Mouse (Mus musculus) cerebral cortex, adult 2 months (tissue): ENCODE measurements around the gene Fbxo24.

Experiments
- WGBS: fragments of 180-500 bp; shearing (Covaris S2); methylation state at CpG from one replicate; pipeline ENCODE4 v1.1.7; 2018; 5-methylcytosine and 5-hydroxymethylcytosine counted together

Fbxo24 gene

GRCm38 (mm10) chr5:137628498-137629305, at the start of gene Fbxo24, which contains the start of the genes Lrch4 and Gm20605:
Gene Fbxo24 (minus strand): TSS chr5:137629002.
Gene Lrch4 (plus strand): TSS chr5:137629121.
Gene Gm20605 (plus strand): TSS chr5:137629175.
- under 1% methylated on average over 46 of the region's 46 CpGs for WGBS

GRCm38 (mm10) chr5:137677859-137678258, 49.1 kb upstream of the Fbxo24 start:
- 60% methylated on average over 8 of the region's 8 CpGs for WGBS

DNA sequence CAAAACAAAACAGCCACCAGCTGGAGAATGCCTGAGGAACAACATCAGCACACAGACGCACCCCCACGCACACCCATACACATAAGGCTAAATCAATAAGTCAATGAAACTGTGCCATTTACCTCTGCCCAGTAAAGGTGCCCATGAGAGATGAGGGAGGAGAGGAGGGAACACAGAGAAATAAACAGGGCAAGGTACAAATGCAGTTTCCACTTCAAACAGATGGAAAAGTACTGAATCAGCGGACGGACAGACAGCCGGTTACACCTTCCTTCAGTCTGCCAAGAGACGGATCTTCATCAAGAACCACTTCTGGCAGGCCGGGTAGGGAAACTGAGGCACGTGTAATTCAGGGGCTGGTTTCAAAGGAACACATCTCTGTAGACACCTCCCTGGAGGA, 46.0 kb upstream of the Fbxo24 start:
- WGBS = 93% methylated on average over 8 of the region's 8 CpGs

- 81% methylated on average over 6 of the region's 6 CpGs for whole genome bisulfite sequencing
Observed at GRCm38 (mm10) chr5:137673015-137673414, 44.2 kb upstream of the Fbxo24 start.

GRCm38 (mm10) chr5:137672361-137672760, 43.6 kb upstream of the Fbxo24 start:
- WGBS = 81% methylated on average over 5 of the region's 5 CpGs

DNA sequence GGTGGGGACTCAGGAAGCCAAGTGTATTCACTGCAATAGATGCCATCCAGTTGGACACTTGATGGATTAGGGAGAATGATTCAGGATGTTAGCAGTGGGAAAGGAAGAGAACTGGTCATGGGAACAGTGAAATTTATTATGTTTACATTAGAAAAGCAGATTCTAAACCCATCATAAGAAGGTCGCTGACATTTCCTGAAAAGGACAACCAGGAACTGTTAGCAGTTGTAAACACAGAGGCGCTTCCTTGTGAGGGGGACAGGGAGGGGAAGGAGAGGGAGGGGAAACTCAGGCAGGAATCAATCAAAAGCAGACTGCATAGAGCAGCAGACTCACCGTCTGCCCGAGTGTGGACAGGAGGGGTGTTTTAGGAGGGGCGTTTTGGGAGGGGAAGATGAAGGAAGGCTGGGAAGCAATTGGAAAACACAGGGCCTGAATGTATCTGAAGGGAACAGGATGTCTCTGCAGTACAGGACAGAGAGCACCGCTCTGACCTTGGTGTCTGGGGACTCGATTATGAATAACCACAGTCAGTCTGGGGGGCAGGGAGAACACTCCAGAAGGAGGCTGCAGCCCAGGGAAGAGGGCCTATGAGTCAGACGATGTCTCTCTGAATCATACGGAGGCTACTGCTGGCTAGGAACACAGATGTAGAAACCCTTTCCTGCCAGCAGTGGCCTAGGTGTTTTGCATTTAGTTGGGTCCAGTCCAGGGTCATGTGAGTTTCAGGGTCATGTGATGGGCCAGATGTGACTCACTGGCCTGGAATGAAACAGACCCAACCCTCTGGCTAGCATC, 42.8 kb upstream of the Fbxo24 start:
- WGBS = 18% methylated on average over 9 of the region's 9 CpGs

DNA sequence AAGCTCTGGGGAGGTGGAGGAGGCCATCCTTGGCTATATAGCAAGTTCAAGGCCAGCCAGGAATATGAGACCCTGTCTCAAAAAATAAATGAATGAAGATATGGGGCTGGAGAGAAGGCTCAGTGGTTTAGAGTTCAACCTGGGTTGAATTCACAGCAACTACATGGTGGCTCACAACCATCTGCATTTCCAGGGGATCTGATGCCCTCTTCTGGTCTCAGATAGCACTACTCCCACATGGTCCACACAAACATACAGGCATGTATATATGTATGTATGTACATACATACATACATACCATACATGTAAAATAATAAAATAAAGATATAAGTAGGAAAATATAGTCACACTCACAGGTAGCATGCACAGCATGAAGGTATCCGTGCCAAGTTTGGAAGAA, 41.4 kb upstream of the Fbxo24 start:
- WGBS = 96% methylated on average over 1 of the region's 1 CpGs

DNA sequence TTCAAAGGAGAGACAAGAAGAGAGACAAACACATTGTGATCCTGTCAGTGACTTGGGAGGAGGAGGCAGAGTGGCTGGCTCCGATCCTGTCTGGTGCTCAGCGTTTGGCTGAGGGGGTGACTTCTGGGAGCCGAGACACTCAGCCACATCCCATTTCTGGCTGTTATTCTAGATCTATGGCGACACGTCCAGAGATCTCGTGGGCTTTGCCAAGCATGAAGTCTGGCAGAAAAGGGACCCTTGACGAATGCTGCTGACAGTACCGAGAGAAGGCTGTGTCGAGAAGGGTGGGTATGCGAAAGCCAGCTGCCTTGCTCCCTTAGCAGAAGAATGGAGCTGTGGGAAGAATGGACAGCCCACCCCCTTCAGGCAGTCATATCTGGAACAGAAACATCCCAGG, 40.2 kb upstream of the Fbxo24 start:
- 52% methylated on average over 10 of the region's 10 CpGs for WGBS

DNA sequence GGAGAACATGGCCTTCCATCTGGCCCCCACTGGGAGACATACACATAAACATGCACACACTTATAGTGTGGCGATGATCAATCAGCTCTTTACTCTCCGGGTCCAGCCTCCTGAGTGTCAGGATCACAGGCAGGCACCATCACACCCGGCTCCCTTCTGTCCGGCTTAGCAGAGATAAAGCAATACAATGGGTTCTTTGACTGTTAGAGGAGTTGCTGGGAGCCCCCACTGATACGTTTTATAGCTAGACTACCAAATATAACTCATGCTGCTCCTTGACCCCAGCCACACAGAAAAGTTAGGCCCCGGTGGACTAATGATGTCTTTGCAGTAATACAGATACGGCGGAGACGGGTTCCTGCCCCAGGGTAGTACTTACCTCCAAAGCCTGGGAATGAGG, 34.3 kb upstream of the Fbxo24 start:
- 80% methylated on average over 9 of the region's 9 CpGs for WGBS

DNA sequence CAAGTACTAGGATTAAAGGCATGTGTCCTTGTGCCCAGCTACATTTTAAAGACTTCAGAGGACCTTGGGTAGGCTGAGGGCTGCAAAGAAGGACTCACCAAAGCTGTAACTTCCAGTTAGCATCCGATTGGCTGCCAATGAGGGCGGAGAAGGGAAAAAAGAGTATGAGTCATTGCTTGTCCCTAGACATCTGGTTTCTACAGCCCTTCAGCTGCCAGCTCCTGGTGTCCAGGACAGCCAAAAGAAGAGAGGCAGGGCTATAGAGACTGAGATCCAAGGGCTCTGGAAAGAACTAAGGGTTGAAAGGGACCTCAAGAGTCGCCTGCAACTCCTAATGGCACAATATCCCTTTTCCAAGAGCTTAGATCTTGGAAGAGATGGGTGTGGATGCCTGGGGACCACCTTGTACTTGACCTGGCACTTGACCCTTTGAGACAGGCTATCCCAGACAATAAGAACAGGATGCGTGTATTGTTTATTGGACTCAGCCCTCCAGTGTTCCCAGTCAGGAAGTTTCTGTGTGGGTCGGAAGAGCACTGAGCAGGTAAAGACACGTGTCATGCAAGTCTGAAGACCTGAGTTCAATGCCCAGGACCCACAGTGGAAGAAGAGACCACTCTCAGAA, 31.4 kb upstream of the Fbxo24 start:
- WGBS = 66% methylated on average over 6 of the region's 6 CpGs

DNA sequence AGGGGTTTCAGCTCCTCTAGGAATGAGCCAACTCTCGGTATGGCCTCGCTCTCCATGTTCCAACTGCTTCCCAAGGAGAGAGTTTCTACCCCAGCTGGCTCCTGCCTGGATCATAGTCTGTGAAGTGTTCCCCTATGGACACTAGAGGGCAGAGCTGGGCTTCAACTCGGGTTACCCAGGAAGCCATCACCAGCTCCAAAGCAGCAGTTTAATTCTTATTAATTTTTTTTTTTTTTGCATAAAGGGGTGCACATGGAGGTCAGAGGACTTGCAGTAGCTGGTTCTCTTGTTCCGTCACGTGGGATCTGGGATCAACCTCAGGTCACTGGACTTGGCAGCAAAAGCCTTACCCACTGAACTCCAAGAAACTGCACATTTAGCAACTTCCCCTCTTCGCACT, 28.2 kb upstream of the Fbxo24 start:
- 21% methylated on average over 6 of the region's 6 CpGs for WGBS

GRCm38 (mm10) chr5:137654746-137655145, 25.9 kb upstream of the Fbxo24 start:
- WGBS = 62% methylated on average over 7 of the region's 7 CpGs

DNA sequence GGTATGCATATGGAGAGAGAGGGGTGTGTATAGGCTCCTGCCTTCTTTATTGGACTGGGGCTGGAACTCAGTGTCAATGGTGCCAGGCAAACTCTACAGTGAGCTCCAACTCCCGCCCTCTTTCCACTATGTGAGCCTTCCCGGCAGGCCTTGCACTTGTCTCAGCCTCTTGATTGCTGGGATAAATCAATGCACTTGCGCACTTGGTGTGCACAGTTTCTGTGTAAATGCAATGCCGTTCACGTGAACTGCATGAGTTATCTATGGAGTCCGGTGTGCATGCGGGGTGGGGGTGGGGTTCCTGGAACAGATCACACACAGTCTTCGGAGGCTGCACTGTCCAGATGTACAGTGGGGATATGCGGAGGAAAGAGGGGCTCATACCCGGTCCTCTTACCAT, 24.6 kb upstream of the Fbxo24 start:
- 80% methylated on average over 10 of the region's 10 CpGs for WGBS

GRCm38 (mm10) chr5:137652474-137652873, 23.7 kb upstream of the Fbxo24 start:
- WGBS = 18% methylated on average over 3 of the region's 3 CpGs

- 59% methylated on average over 18 of the region's 18 CpGs for WGBS
Observed at GRCm38 (mm10) chr5:137649669-137650571, 21.1 kb upstream of the Fbxo24 start.

DNA sequence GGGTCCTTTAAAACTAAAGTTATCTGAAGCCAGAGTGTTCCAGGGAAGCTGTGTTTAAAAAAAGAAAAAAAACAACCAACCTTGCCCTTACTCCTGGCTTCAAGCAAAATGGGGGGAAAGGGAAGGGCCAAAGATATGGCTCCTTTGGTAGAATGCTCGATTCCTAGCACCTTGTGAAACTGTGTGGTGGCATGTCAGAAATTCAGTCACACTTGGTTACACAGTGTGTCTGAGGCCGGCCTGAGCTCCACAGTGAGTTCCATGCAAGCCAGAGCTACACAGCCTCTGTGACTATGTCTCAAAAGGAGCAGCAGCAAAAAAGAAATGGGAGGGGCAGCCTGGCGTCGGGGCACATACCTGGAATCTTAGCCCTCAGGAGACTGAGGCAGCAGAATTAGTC, 20.4 kb upstream of the Fbxo24 start:
- WGBS = 42% methylated on average over 4 of the region's 4 CpGs

- WGBS = 72% methylated on average over 9 of the region's 9 CpGs
Observed at GRCm38 (mm10) chr5:137647827-137648601, 19.2 kb upstream of the Fbxo24 start.

- whole genome bisulfite sequencing = 43% methylated on average over 11 of the region's 11 CpGs
Observed at GRCm38 (mm10) chr5:137645652-137646091, 16.9 kb upstream of the Fbxo24 start, which contains the start of gene Irs3. Gene Irs3 (minus strand): TSS chr5:137645714.

DNA sequence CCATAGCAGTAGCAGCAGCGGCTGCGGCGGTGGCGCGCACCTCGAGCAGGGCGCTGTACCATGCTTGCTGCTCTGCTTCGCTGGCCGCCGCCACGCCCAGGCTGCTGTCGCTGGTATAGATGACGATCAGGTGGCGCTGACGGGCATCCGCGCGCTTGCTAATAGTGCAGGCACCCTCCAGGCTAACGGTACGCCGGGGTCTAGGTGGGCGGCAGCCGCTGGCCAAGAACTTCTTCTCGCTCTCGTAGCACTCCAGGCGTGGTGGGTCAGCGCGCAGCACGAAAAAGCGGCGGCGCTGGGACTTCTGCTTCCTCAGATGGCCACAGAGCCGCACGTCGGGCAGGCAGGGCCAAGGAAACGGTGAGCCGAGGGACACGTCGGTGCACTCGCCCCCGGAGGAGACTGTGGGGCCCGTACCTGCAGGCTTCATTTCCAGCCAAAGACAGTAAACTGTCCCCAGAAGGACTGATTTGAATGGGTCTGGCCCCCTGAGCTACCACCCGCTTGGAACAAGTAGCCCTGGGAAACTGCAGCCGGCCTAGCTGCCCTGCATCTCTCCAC, 16.4 kb upstream of the Fbxo24 start:
- WGBS = 16% methylated on average over 44 of the region's 44 CpGs

- 69% methylated on average over 19 of the region's 19 CpGs for WGBS
Observed at GRCm38 (mm10) chr5:137644484-137644883, 15.7 kb upstream of the Fbxo24 start.
